Mouse (Mus musculus): ENCODE measurements at regions not wholly inside any gene's neighbourhood (a gene's known extent, or its start where the extent isn't known, plus 50 kb on each side); places are given as distances from the start of the nearest gene placed in this dataset.

DNA sequence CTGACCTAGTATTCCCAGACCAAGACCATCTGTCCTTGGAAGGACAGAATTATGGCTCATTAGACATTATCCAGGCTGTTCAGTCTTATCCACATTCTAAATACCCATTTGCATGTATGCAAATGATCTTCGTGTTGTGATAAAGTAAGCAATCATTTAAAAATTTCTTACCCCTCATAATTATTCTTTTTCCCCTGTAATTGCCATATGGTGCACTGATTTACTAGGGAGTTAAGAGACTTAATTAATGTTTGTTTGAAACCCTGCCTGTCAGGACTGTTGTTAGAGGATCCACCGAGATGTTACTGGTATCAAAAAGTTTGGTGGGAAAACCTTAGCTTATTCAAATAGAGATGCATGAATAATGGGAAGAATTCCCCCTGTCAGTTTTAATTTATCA lies 103.2 kb upstream of the Galnt18 start:
- H3K9ac ChIP-seq (ENCODE audit: control insufficient read depth, low read depth, low read length, poor library complexity, severe bottlenecking) = no peak overlapping the region
- no peak overlapping the region for H3K4me3 ChIP-seq (ENCODE audit: control insufficient read depth in 1 of 2, insufficient read depth in 1 of 2, low read depth in 2 of 2, low read length in 2 of 2)
- no peaks in the 10 kb centered on the region for H3K9me3 ChIP-seq (replicated peaks; ENCODE audit: insufficient read depth, low read length)
- H3K4me1 ChIP-seq (ENCODE audit: control insufficient read depth in 1 of 2, insufficient read depth in 2 of 2, low read length in 2 of 2) = no peaks in the 10 kb centered on the region
- no peak overlapping the region for H3K27ac ChIP-seq (ENCODE audit: control insufficient read depth, low read depth, low read length)
- no peak for DNase-seq (ENCODE audit: low read depth, low spot score)
- no peak for TF ChIP-seq GABPA (IDR thresholded peaks at IDR 0.05; ENCODE audit: low read depth, low read length)
- TF ChIP-seq ZC3H11A (IDR thresholded peaks at IDR 0.05; ENCODE audit: low read depth, low read length) = no peak
- no peak for TF ChIP-seq MEF2A (IDR thresholded peaks at IDR 0.05; ENCODE audit: extremely low read depth, insufficient replicate concordance, low read depth, low read length, poor library complexity, severe bottlenecking)
- H3K79me2 ChIP-seq (ENCODE audit: control insufficient read depth, insufficient read depth, low read length, poor library complexity) = no peaks in the 10 kb centered on the region
- no peaks in the 10 kb centered on the region for H3K27me3 ChIP-seq (ENCODE audit: control insufficient read depth in 1 of 2, insufficient read depth in 2 of 2, low read length in 2 of 2)
- no peaks in the 10 kb centered on the region for H3K36me3 ChIP-seq (ENCODE audit: control insufficient read depth in 1 of 2, insufficient read depth in 2 of 2, low read length in 2 of 2)

GRCm38 (mm10) chr7:111880067-111880675 lies 100.4 kb upstream of the Galnt18 start:
- H3K9me3 ChIP-seq (replicated peaks; ENCODE audit: insufficient read depth, low read length) = no peaks in the 10 kb centered on the region
- H3K27ac ChIP-seq (ENCODE audit: control insufficient read depth, low read depth, low read length) = no peak overlapping the region
- H3K27me3 ChIP-seq (ENCODE audit: control insufficient read depth in 1 of 2, insufficient read depth in 2 of 2, low read length in 2 of 2) = no peaks in the 10 kb centered on the region
- H3K9ac ChIP-seq (ENCODE audit: control insufficient read depth, low read depth, low read length, poor library complexity, severe bottlenecking) = no peak overlapping the region
- TF ChIP-seq CHD1 (IDR thresholded peaks at IDR 0.05; ENCODE audit: low read depth, low read length) = no peak
- no peak for TF ChIP-seq RCOR1 (IDR thresholded peaks at IDR 0.05; ENCODE audit: low read depth, low read length)
- TF ChIP-seq USF2 (IDR thresholded peaks at IDR 0.05; ENCODE audit: borderline replicate concordance in 1 of 2, insufficient read depth in 1 of 2, low read depth in 1 of 2, low read length in 2 of 2) = no peak
- TF ChIP-seq JUND (IDR thresholded peaks at IDR 0.05; ENCODE audit: low read depth, low read length) = no peak
- no peak for TF ChIP-seq UBTF (IDR thresholded peaks at IDR 0.05; ENCODE audit: borderline replicate concordance, insufficient read depth, low read depth, low read length)
- no peak for TF ChIP-seq NRF1 (IDR thresholded peaks at IDR 0.05; ENCODE audit: insufficient read depth, low read depth, low read length, poor library complexity, severe bottlenecking)
- no peak for TF ChIP-seq SMC3 (IDR thresholded peaks at IDR 0.05; ENCODE audit: low read depth, low read length)
- no peak for TF ChIP-seq MYB (IDR thresholded peaks at IDR 0.05; ENCODE audit: low read depth, low read length)
- TF ChIP-seq POLR2AphosphoS5 (IDR thresholded peaks at IDR 0.05; ENCODE audit: borderline replicate concordance, low read depth, low read length) = no peak
- TF ChIP-seq ZC3H11A (IDR thresholded peaks at IDR 0.05; ENCODE audit: low read depth, low read length) = no peak
- no peak for TF ChIP-seq MEF2A (IDR thresholded peaks at IDR 0.05; ENCODE audit: extremely low read depth, insufficient replicate concordance, low read depth, low read length, poor library complexity, severe bottlenecking)
- no peak for TF ChIP-seq ETS1 (IDR thresholded peaks at IDR 0.05; ENCODE audit: low read depth, low read length)
- H3K4me1 ChIP-seq (ENCODE audit: control insufficient read depth in 1 of 2, insufficient read depth in 2 of 2, low read length in 2 of 2) = no peaks in the 10 kb centered on the region
- DNase-seq (ENCODE audit: low read depth, low spot score) = no peak
- no peak overlapping the region for H3K4me3 ChIP-seq (ENCODE audit: control insufficient read depth in 1 of 2, insufficient read depth in 1 of 2, low read depth in 2 of 2, low read length in 2 of 2)
- H3K79me2 ChIP-seq (ENCODE audit: control insufficient read depth, insufficient read depth, low read length, poor library complexity) = no peaks in the 10 kb centered on the region
- H3K36me3 ChIP-seq (ENCODE audit: control insufficient read depth in 1 of 2, insufficient read depth in 2 of 2, low read length in 2 of 2) = no peaks in the 10 kb centered on the region
